Mouse (Mus musculus) spleen, adult 2 months (tissue): ENCODE measurements around the gene Dnaic1. TPM values are rescaled to one million over a fixed set of nuclear protein-coding genes. Genes with fewer than 3 reads are reported as not detected.

Source experiments
- DNase-seq, 2 experiments: peaks; one replicate each; pipeline versions ENCODE4 v3.0.0 to v3.0.0-alpha.2; 2012 to 2021; ENCODE audit warnings: low spot score in 2 of 2, low read depth in 1 of 2
- H3K27ac ChIP-seq: fragments of 200-500 bp; 2 replicates; pipeline ENCODE4 v1.5.1; 2012; ENCODE audit warnings: low read length, inconsistent platforms; ENCODE audit not compliant: insufficient read depth
- H3K27me3 ChIP-seq: fragments of 200-500 bp; 2 replicates; pipeline ENCODE4 v1.6.1; 2012; ENCODE audit warnings: mild to moderate bottlenecking, moderate library complexity, low read length, inconsistent platforms; ENCODE audit not compliant: control insufficient read depth, insufficient read depth
- H3K36me3 ChIP-seq: fragments of 200-500 bp; 2 replicates; pipeline ENCODE4 v1.6.1; 2012; ENCODE audit warnings: mild to moderate bottlenecking, low read length, inconsistent platforms; ENCODE audit not compliant: control insufficient read depth, insufficient read depth
- H3K4me1 ChIP-seq: fragments of 200-500 bp; 2 replicates; pipeline ENCODE4 v1.6.1; 2011; ENCODE audit warnings: inconsistent platforms; ENCODE audit not compliant: control insufficient read depth, insufficient read depth, insufficient read length
- H3K4me3 ChIP-seq: fragments of 200-500 bp; 2 replicates; pipeline ENCODE4 v1.5.1; 2011; ENCODE audit warnings: mild to moderate bottlenecking, inconsistent platforms; ENCODE audit not compliant: insufficient read depth, insufficient read length; ENCODE audit errors: extremely low read depth
- CTCF ChIP-seq: fragments of 200-500 bp; IDR thresholded peaks from 2 replicates; pipeline ENCODE4 v1.5.1; 2011; ENCODE audit warnings: mild to moderate bottlenecking, inconsistent platforms; ENCODE audit not compliant: insufficient read depth, insufficient read length, insufficient replicate concordance; ENCODE audit errors: extremely low read depth
- POLR2A ChIP-seq: fragments of 200-500 bp; IDR thresholded peaks from 2 replicates; pipeline ENCODE4 v1.6.1; 2011; ENCODE audit warnings: low read depth, low read length, inconsistent platforms
- WGBS: fragments of 180-500 bp; shearing (Covaris S2); methylation state at CpG from one replicate; pipeline ENCODE4 v1.1.7; 2018; 5-methylcytosine and 5-hydroxymethylcytosine counted together
- polyA plus RNA-seq: library from polyadenylated mRNA; depleted of rRNA; stranded (reverse); fragments of >200 nt; gene quantifications from 2 replicates; pipeline ENCODE4 v1.2.3, GENCODE M21; 2012

The Dnaic1 gene
- polyA plus RNA-seq, 1 experiment, result 0.95 TPM

- 31% methylated on average over 11 of the region's 11 CpGs for WGBS
- DNase-seq, result no peak
- no peak for TF ChIP-seq POLR2A
- TF ChIP-seq CTCF, result no peak
- Histone ChIP-seq H3K36me3 (no peaks in the 10 kb centered on the region), H3K4me1 (no peaks in the 10 kb centered on the region; the same call in 1 of the 2 replicates), H3K4me3 (no peak overlapping the region), H3K27ac (no peak overlapping the region), H3K27me3 (no peaks in the 10 kb centered on the region)
Observed at GRCm38 (mm10) chr4:41631390-41631789, 61.8 kb downstream of the Dnaic1 start.

- Histone ChIP-seq H3K27me3 (no peaks in the 10 kb centered on the region), H3K4me1 (no peaks in the 10 kb centered on the region; the same call in 1 of the 2 replicates), H3K27ac (no peak overlapping the region), H3K4me3 (no peak overlapping the region), H3K36me3 (no peaks in the 10 kb centered on the region)
- WGBS, result 72% methylated on average over 9 of the region's 9 CpGs
- no peak for TF ChIP-seq CTCF
- no peak for TF ChIP-seq POLR2A
- DNase-seq, result no peak
Observed at GRCm38 (mm10) chr4:41633001-41633400, 63.4 kb downstream of the Dnaic1 start.

- TF ChIP-seq POLR2A, result no peak
- DNase-seq, result no peak
- WGBS, result 95% methylated on average over 8 of the region's 8 CpGs
Observed at GRCm38 (mm10) chr4:41634631-41635030, 65.1 kb downstream of the Dnaic1 start.

GRCm38 (mm10) chr4:41635224-41635623 is 65.6 kb downstream of the Dnaic1 start:
- TF ChIP-seq CTCF (no peak), POLR2A (no peak)
- peaks cover 3% of the 10 kb centered on the region for H3K27me3 ChIP-seq
- H3K4me1 ChIP-seq, result peaks cover 4% of the 10 kb centered on the region; the same call in 1 of the 2 replicates
- H3K4me3 ChIP-seq, result no peak overlapping the region
- H3K36me3 ChIP-seq, result no peaks in the 10 kb centered on the region
- WGBS, result 72% methylated on average over 8 of the region's 8 CpGs
- H3K27ac ChIP-seq, result no peak overlapping the region
- DNase-seq, result no peak

More at GRCm38 (mm10) chr4:41634631-41635030, 65.1 kb downstream of the Dnaic1 start:
- Histone ChIP-seq H3K4me1 (peaks cover 2% of the 10 kb centered on the region; the same call in 1 of the 2 replicates), H3K4me3 (no peak overlapping the region), H3K27ac (no peak overlapping the region), H3K36me3 (no peaks in the 10 kb centered on the region), H3K27me3 (peaks cover under 1% of the 10 kb centered on the region; the same call in 1 of the 2 replicates)

GRCm38 (mm10) chr4:41635906-41636305 is 66.3 kb downstream of the Dnaic1 start:
- Histone ChIP-seq H3K4me1 (peaks cover 4% of the 10 kb centered on the region; the same call in 1 of the 2 replicates), H3K27ac (no peak overlapping the region), H3K36me3 (no peaks in the 10 kb centered on the region), H3K27me3 (peaks cover 3% of the 10 kb centered on the region), H3K4me3 (no peak overlapping the region)
- 54% methylated on average over 2 of the region's 2 CpGs for WGBS
- DNase-seq, result no peak
- TF ChIP-seq CTCF (no peak), POLR2A (no peak)

GRCm38 (mm10) chr4:41636366-41636765 is 66.8 kb downstream of the Dnaic1 start:
- Histone ChIP-seq H3K27me3 (peaks cover 3% of the 10 kb centered on the region), H3K4me3 (no peak overlapping the region), H3K27ac (no peak overlapping the region), H3K36me3 (no peaks in the 10 kb centered on the region), H3K4me1 (peaks cover 4% of the 10 kb centered on the region; the same call in 1 of the 2 replicates)
- no peak for DNase-seq
- TF ChIP-seq CTCF (no peak), POLR2A (no peak)
- WGBS, result 75% methylated on average over 7 of the region's 7 CpGs

GRCm38 (mm10) chr4:41636882-41637635 is 67.5 kb downstream of the Dnaic1 start:
- 88% methylated on average over 10 of the region's 10 CpGs for WGBS
- Histone ChIP-seq H3K36me3 (no peaks in the 10 kb centered on the region), H3K27ac (no peak overlapping the region), H3K27me3 (peaks cover 3% of the 10 kb centered on the region), H3K4me3 (no peak overlapping the region), H3K4me1 (peaks cover 4% of the 10 kb centered on the region; the same call in 1 of the 2 replicates)
- no peak for TF ChIP-seq POLR2A
- TF ChIP-seq CTCF, result no peak
- no peak for DNase-seq
